In the genomic region with DNA sequence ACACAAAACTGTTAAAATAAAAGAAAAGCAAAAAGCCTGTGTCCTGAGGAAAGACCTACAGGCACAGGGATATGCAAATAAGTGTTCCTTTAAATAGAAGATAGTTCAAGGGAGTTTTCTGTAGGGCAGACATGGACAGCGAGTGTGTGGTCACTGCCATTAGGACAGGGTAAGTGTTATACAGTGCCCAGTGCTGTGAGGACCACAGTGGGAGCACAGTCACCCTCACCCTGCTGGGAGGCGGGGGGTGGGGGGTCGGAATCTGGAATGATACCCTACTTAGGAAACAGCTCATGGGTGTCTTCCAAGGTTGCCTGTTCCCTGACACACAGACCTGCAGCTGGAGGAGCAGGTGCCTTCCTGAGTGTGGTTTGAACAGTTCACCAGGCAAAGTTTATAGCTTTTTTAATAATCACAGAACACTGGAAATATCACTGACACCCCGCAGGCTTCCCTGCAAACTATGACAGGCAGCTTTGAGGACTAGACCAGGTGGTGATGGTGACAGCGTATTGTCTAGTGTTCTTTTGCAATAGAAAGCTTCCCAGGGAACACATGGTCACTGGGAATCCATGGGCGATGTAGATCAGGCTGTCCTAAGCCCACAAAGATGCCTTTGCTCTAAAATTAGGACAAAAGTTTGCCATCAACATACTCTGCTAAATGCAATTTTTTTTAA, we compare ENCODE assay signal across 22 mouse cellular contexts.
"Had no signal": no experiment of that assay in that cellular context is flagged by ENCODE, and none has a peak within 500 bp of the region (broad histone marks: within the 10 kb centered on the region; RNA-seq: fewer than 3 reads in every experiment).

No protein-coding gene starts in this region.

- H3K4me2 ChIP-seq: intestine, embryonic 15.5 days; kidney, embryonic 15.5 days; limb, embryonic 15.5 days; liver, embryonic 11.5 days; lung, embryonic 14.5 days; neural tube, embryonic 13.5 days had no signal

- DNase-seq: kidney, adult 11 months; kidney, adult 8-10 months; kidney, postnatal 10 days; kidney, postnatal 36 days; left cerebral cortex, postnatal 4 days; liver, postnatal 0 days; lung, embryonic 14.5 days; midbrain, embryonic 14.5 days; retina, postnatal 1 day; right cerebral cortex, postnatal 25 days; thymus, adult 2 months; thymus, postnatal 14 days; thymus, postnatal 4 days had no signal

- H3K4me3 ChIP-seq: intestine, embryonic 15.5 days; kidney, embryonic 15.5 days; limb, embryonic 15.5 days; neural tube, embryonic 13.5 days had no signal

- H3K27me3 ChIP-seq: intestine, embryonic 15.5 days; kidney, embryonic 15.5 days; limb, embryonic 15.5 days had no signal

- H3K36me3 ChIP-seq: intestine, embryonic 15.5 days; kidney, embryonic 15.5 days; limb, embryonic 15.5 days; neural tube, embryonic 13.5 days had no signal

- H3K9ac ChIP-seq: intestine, embryonic 15.5 days; kidney, embryonic 15.5 days; limb, embryonic 15.5 days; liver, embryonic 14.5 days; liver, postnatal 0 days; lung, embryonic 14.5 days; neural tube, embryonic 13.5 days had no signal

- ATAC-seq: intestine, embryonic 15.5 days; liver, postnatal 0 days; lung, postnatal 0 days had no signal

- H3K9me3 ChIP-seq: intestine, embryonic 15.5 days; kidney, embryonic 15.5 days; limb, embryonic 15.5 days; neural tube, embryonic 13.5 days had no signal

- H3K27ac ChIP-seq: intestine, embryonic 15.5 days; kidney, embryonic 15.5 days; limb, embryonic 15.5 days; liver, embryonic 14.5 days; macrophage; neural tube, embryonic 13.5 days; stomach, postnatal 0 days had no signal
